Mouse (Mus musculus) lung, postnatal 0 days (tissue): Measurements from ENCODE around the gene Thg1l.

ENCODE experiments used
- CTCF ChIP-seq: IDR thresholded peaks from 2 replicates; pipeline ENCODE4 v1.5.1; 2016; ENCODE audit warnings: antibody characterized with exemption, mild to moderate bottlenecking
- EP300 ChIP-seq: IDR thresholded peaks from 2 replicates; pipeline ENCODE4 v1.6.1; 2016; ENCODE audit warnings: antibody characterized with exemption, mild to moderate bottlenecking, control low read depth

DNA sequence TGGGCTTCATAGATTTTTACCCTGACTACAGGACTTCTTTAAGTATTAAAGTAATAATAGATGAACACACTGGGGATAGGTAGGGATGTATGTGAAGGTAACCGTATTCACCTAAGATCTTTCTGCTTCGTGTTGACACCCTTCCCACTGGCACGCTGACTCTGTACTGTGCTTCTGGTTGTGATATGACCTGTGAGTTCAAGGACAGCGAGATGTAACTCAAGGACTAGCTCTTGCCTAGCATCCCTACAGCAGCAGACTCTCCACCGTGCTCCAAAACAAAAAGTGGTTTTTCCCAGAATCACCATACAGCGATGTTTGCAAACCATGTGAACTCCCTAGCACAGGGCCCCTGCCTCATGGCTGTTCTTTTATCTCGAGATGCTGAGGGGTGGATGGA lies 47.2 kb downstream of the Thg1l start:
- TF ChIP-seq EP300 = no peak
- no peak for TF ChIP-seq CTCF
